Mouse (Mus musculus) CH12.LX (cell line): ENCODE measurements around the gene Retreg3. TPM values are rescaled to one million over a fixed set of nuclear protein-coding genes. Genes with fewer than 3 reads are reported as not detected.

Source experiments
- DNase-seq: peaks from one replicate; pipeline ENCODE4 v3.0.0-alpha.2; 2013; ENCODE audit errors: extremely low read depth
- H3K27ac ChIP-seq: 2 replicates; pipeline ENCODE4 v1.5.1; 2012; ENCODE audit warnings: low read depth, mild to moderate bottlenecking, control low read depth, moderate library complexity; ENCODE audit not compliant: insufficient read depth
- H3K27me3 ChIP-seq: replicated peaks from 2 replicates; pipeline ENCODE3; 2012; ENCODE audit warnings: inconsistent platforms
- H3K36me3 ChIP-seq, 2 experiments: replicated peaks in 1 of 2; 2 replicates each; pipeline versions ENCODE3 to v1.6.1; 2012; ENCODE audit warnings: inconsistent platforms in 1 of 2, low read length in 1 of 2, mild to moderate bottlenecking in 1 of 2, mixed read lengths in 1 of 2, moderate library complexity in 1 of 2; ENCODE audit not compliant: control insufficient read depth in 1 of 2, insufficient read depth in 1 of 2
- H3K4me1 ChIP-seq, 2 experiments: 2 replicates each; pipeline ENCODE4 v1.6.1; 2012; ENCODE audit warnings: inconsistent platforms in 1 of 2, moderate library complexity in 1 of 2; ENCODE audit not compliant: insufficient read depth in 2 of 2, control insufficient read depth in 1 of 2
- H3K4me2 ChIP-seq: 2 replicates; pipeline ENCODE4 v1.6.1; 2012; ENCODE audit warnings: low read depth, mild to moderate bottlenecking, control low read depth; ENCODE audit not compliant: poor library complexity, insufficient read depth, severe bottlenecking
- H3K4me3 ChIP-seq, 3 experiments: fragments of 150-350 bp in 1 of 3; sonication (generic) in 1 of 3; replicated peaks in 1 of 3; 2 replicates each; pipeline versions ENCODE3 to v1.5.1; 2011 to 2012; ENCODE audit warnings: low read depth in 2 of 3, low read length in 2 of 3, mild to moderate bottlenecking in 2 of 3, moderate library complexity in 2 of 3, control low read depth in 1 of 3, improper control_type of control experiment in 1 of 3, inconsistent platforms in 1 of 3, mixed read lengths in 1 of 3; ENCODE audit not compliant: poor library complexity in 1 of 3
- H3K79me2 ChIP-seq: replicated peaks from 2 replicates; pipeline ENCODE4 v1.6.1; 2012; ENCODE audit warnings: mild to moderate bottlenecking, moderate library complexity; ENCODE audit not compliant: control insufficient read depth, poor library complexity, insufficient read depth, severe bottlenecking; ENCODE audit errors: extremely low read depth
- H3K9ac ChIP-seq: 2 replicates; pipeline ENCODE4 v1.6.1; 2012; ENCODE audit warnings: low read depth, mild to moderate bottlenecking, control low read depth, moderate library complexity; ENCODE audit not compliant: insufficient read depth
- H3K9me3 ChIP-seq: replicated peaks from 2 replicates; pipeline ENCODE3; 2012; ENCODE audit warnings: low read length, inconsistent platforms, mixed read lengths
- BHLHE40 ChIP-seq: IDR thresholded peaks from 2 replicates; pipeline ENCODE4 v1.6.1; 2011; ENCODE audit warnings: mild to moderate bottlenecking, low read depth, low read length, improper control_type of control experiment
- CHD1 ChIP-seq: IDR thresholded peaks from 2 replicates; pipeline ENCODE4 v1.6.1; 2012; ENCODE audit warnings: low read depth, low read length, improper control_type of control experiment, inconsistent platforms
- CHD2 ChIP-seq: IDR thresholded peaks from 2 replicates; pipeline ENCODE4 v1.6.1; 2011; ENCODE audit warnings: low read length, improper control_type of control experiment
- CTCF ChIP-seq, 2 experiments: IDR thresholded peaks in 1 of 2; conservative IDR thresholded peaks in 1 of 2; 2 replicates each; pipeline ENCODE4 v1.5.1; 2011 to 2012; ENCODE audit warnings: low read depth in 2 of 2, low read length in 2 of 2, improper control_type of control experiment in 1 of 2, inconsistent platforms in 1 of 2, mild to moderate bottlenecking in 1 of 2, moderate library complexity in 1 of 2
- E2F4 ChIP-seq: IDR thresholded peaks from 2 replicates; pipeline ENCODE4 v1.6.1; 2011; ENCODE audit warnings: low read depth, low read length, improper control_type of control experiment; ENCODE audit not compliant: insufficient replicate concordance
- ELF1 ChIP-seq: IDR thresholded peaks from 2 replicates; pipeline ENCODE4 v1.6.1; 2014; ENCODE audit warnings: low read depth, mild to moderate bottlenecking, inconsistent platforms, low read length, improper control_type of control experiment
- EP300 ChIP-seq: IDR thresholded peaks from 2 replicates; pipeline ENCODE4 v1.6.1; 2011; ENCODE audit warnings: low read length, improper control_type of control experiment
- ETS1 ChIP-seq: conservative IDR thresholded peaks from 2 replicates; pipeline ENCODE4 v1.6.1; 2012; ENCODE audit warnings: low read depth, mild to moderate bottlenecking, inconsistent platforms, low read length, improper control_type of control experiment, moderate library complexity
- GABPA ChIP-seq: IDR thresholded peaks from 2 replicates; pipeline ENCODE4 v1.6.1; 2012; ENCODE audit warnings: low read depth, low read length, improper control_type of control experiment, inconsistent platforms; ENCODE audit not compliant: insufficient replicate concordance
- HCFC1 ChIP-seq: IDR thresholded peaks from 2 replicates; pipeline ENCODE4 v1.6.1; 2012; ENCODE audit warnings: low read depth, mild to moderate bottlenecking, inconsistent platforms, low read length, improper control_type of control experiment
- IRF4 ChIP-seq: IDR thresholded peaks from 2 replicates; pipeline ENCODE4 v1.6.1; 2014; ENCODE audit warnings: low read depth, mild to moderate bottlenecking, inconsistent platforms, low read length, improper control_type of control experiment
- JUN ChIP-seq: IDR thresholded peaks from 2 replicates; pipeline ENCODE4 v1.6.1; 2011; ENCODE audit warnings: low read depth, mild to moderate bottlenecking, low read length, improper control_type of control experiment, moderate library complexity; ENCODE audit not compliant: insufficient read depth
- JUND ChIP-seq: conservative IDR thresholded peaks from 2 replicates; pipeline ENCODE4 v1.6.1; 2011; ENCODE audit warnings: low read depth, low read length, improper control_type of control experiment
- MAFK ChIP-seq: IDR thresholded peaks from 2 replicates; pipeline ENCODE4 v1.6.1; 2011; ENCODE audit warnings: low read length, improper control_type of control experiment; ENCODE audit not compliant: insufficient replicate concordance
- MAX ChIP-seq: IDR thresholded peaks from 2 replicates; pipeline ENCODE4 v1.6.1; 2011; ENCODE audit warnings: low read length, improper control_type of control experiment
- MAZ ChIP-seq: IDR thresholded peaks from 2 replicates; pipeline ENCODE4 v1.6.1; 2012; ENCODE audit warnings: low read depth, mild to moderate bottlenecking, inconsistent platforms, low read length, improper control_type of control experiment, moderate library complexity
- MXI1 ChIP-seq: IDR thresholded peaks from 2 replicates; pipeline ENCODE4 v1.6.1; 2011; ENCODE audit warnings: mild to moderate bottlenecking, low read depth, low read length, improper control_type of control experiment
- MYC ChIP-seq: IDR thresholded peaks from 2 replicates; pipeline ENCODE4 v1.6.1; 2011; ENCODE audit warnings: low read depth, mild to moderate bottlenecking, improper control_type of control experiment, low read length
- NELFE ChIP-seq: IDR thresholded peaks from 2 replicates; pipeline ENCODE4 v1.6.1; 2011; ENCODE audit warnings: low read depth, low read length, improper control_type of control experiment
- NRF1 ChIP-seq: IDR thresholded peaks from 2 replicates; pipeline ENCODE4 v1.6.1; 2014; ENCODE audit warnings: low read depth, mild to moderate bottlenecking, inconsistent platforms, low read length, improper control_type of control experiment, moderate library complexity
- PAX5 ChIP-seq: IDR thresholded peaks from 2 replicates; pipeline ENCODE4 v1.6.1; 2012; ENCODE audit warnings: low read length, inconsistent platforms, mixed read lengths
- POLR2A ChIP-seq: IDR thresholded peaks from 2 replicates; pipeline ENCODE4 v1.6.1; 2011; ENCODE audit warnings: low read depth, mild to moderate bottlenecking, improper control_type of control experiment, low read length
- POLR2AphosphoS2 ChIP-seq: IDR thresholded peaks from 2 replicates; pipeline ENCODE4 v1.6.1; 2011; ENCODE audit warnings: low read depth, low read length, improper control_type of control experiment
- RCOR1 ChIP-seq: conservative IDR thresholded peaks from 2 replicates; pipeline ENCODE4 v1.6.1; 2012; ENCODE audit warnings: low read depth, mild to moderate bottlenecking, inconsistent platforms, low read length, improper control_type of control experiment
- SIN3A ChIP-seq: IDR thresholded peaks from 2 replicates; pipeline ENCODE4 v1.6.1; 2012; ENCODE audit warnings: low read length, improper control_type of control experiment, inconsistent platforms
- SMC3 ChIP-seq: IDR thresholded peaks from 2 replicates; pipeline ENCODE4 v1.6.1; 2011; ENCODE audit warnings: low read depth, low read length, improper control_type of control experiment
- TBP ChIP-seq: conservative IDR thresholded peaks from 2 replicates; pipeline ENCODE4 v1.6.1; 2011; ENCODE audit warnings: low read depth, low read length, improper control_type of control experiment
- USF2 ChIP-seq: conservative IDR thresholded peaks from 2 replicates; pipeline ENCODE4 v1.6.1; 2011; ENCODE audit warnings: low read depth, low read length, improper control_type of control experiment
- ZC3H11A ChIP-seq: IDR thresholded peaks from 2 replicates; pipeline ENCODE4 v1.6.1; 2012; ENCODE audit warnings: low read depth, mild to moderate bottlenecking, inconsistent platforms, low read length, improper control_type of control experiment
- ZKSCAN1 ChIP-seq: IDR thresholded peaks from 2 replicates; pipeline ENCODE4 v1.6.1; 2012; ENCODE audit warnings: low read depth, inconsistent platforms, low read length, improper control_type of control experiment, borderline replicate concordance
- ZMIZ1 ChIP-seq: IDR thresholded peaks from 2 replicates; pipeline ENCODE4 v1.6.1; 2012; ENCODE audit warnings: low read depth, mild to moderate bottlenecking, inconsistent platforms, low read length, improper control_type of control experiment
- ZNF384 ChIP-seq: IDR thresholded peaks from 2 replicates; pipeline ENCODE4 v1.6.1; 2012; ENCODE audit warnings: low read depth, low read length, improper control_type of control experiment, inconsistent platforms
- dilution Hi-C: fragments of 300-500 bp; cut with MboI; formaldehyde crosslinking; loops from 2 replicates; pipeline ENCODE4 v1.14.3; 2020; ENCODE audit warnings: low sequenced_read_pairs; ENCODE audit not compliant: extremely low pct_unique_long_range_greater_than_20kb, extremely low pct_ligation_motif_present
- in situ Hi-C: fragments of 300-500 bp; cut with MboI; formaldehyde crosslinking; loops from 3 replicates; pipeline ENCODE4 v1.14.3; 2019; ENCODE audit warnings: low sequenced_read_pairs, low pct_ligation_motif_present, low pct_unique_long_range_greater_than_20kb, mixed read lengths
- polyA plus RNA-seq: library from polyadenylated mRNA; unstranded; fragments of >175 nt; gene quantifications from 2 replicates; pipeline ENCODE4 v1.2.1, GENCODE M21; 2012; ENCODE audit warnings: low read depth; ENCODE audit not compliant: insufficient read length
- total RNA-seq, 2 experiments: library from RNA; depleted of rRNA; stranded (reverse); fragments of 300-350 nt in 1 of 2; fragments of >200 nt in 1 of 2; gene quantifications; 2 replicates each; pipeline ENCODE4 v1.2.3; 2012 to 2014

The Retreg3 gene
- total and polyA plus RNA-seq, 3 experiments, result 48.2 to 55.9 (median 54.3) TPM

GRCm38 (mm10) chr11:101058726-101059125, 61.0 kb downstream of the Retreg3 start:
- DNase-seq, result no peak
- Histone ChIP-seq H3K4me1 (peaks cover 13 to 32% of the 10 kb centered on the region in 2 experiments), H3K79me2 (no peaks in the 10 kb centered on the region), H3K27ac (no peak overlapping the region), H3K9ac (no peak overlapping the region), H3K4me3 (no peak overlapping the region), H3K4me2 (no peak overlapping the region), H3K36me3 (peaks cover 79 to 97% of the 10 kb centered on the region in 2 experiments), H3K27me3 (no peaks in the 10 kb centered on the region), H3K9me3 (peaks cover 2% of the 10 kb centered on the region)
- dilution Hi-C loops (no loop called here), in situ Hi-C loops (loop anchor here (5.0 kb wide), 2 partner anchors 76 to 176 kb away; no protein-coding TSS in a partner anchor)
- no peak for TF ChIP-seq TBP
- TF ChIP-seq POLR2AphosphoS2, result no peak
- no peak for TF ChIP-seq MAZ
- no peak for TF ChIP-seq PAX5
- TF ChIP-seq GABPA, result no peak
- TF ChIP-seq BHLHE40, result no peak
- TF ChIP-seq SIN3A, result no peak
- no peak for TF ChIP-seq SMC3
- no peak for TF ChIP-seq ELF1
- no peak for TF ChIP-seq JUN
- no peak for TF ChIP-seq ZMIZ1
- no peak for TF ChIP-seq IRF4
- no peak for TF ChIP-seq RCOR1
- TF ChIP-seq POLR2A, result no peak
- TF ChIP-seq USF2, result no peak
- no peak for TF ChIP-seq MAX

DNA sequence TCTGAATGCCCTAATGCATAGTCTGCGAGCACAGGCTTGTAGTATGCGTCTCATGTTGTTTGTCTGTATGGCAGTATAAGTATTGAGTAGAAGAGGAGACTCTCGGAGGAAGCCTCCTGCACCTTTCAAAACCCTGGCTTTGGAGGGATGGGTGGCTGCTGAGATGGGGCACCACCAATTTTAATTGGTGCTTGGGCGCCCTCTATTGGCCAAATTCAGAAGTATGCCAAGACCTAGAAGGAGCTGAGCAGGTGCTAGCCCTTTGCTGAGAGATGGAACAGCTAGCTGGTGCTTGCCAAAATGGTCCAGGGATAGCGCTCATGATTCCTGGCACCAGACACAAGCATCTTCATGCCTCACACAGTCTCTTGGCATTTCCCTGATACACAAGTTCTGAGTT, 61.8 kb downstream of the Retreg3 start:
- Histone ChIP-seq H3K4me2 (no peak overlapping the region), H3K36me3 (peaks cover 79 to 97% of the 10 kb centered on the region in 2 experiments), H3K4me3 (no peak overlapping the region), H3K27ac (no peak overlapping the region), H3K27me3 (no peaks in the 10 kb centered on the region), H3K4me1 (peaks cover 13 to 26% of the 10 kb centered on the region in 2 experiments), H3K9me3 (peaks cover 10% of the 10 kb centered on the region), H3K9ac (no peak overlapping the region), H3K79me2 (no peaks in the 10 kb centered on the region)
- dilution Hi-C loops, result no loop called here
- in situ Hi-C loops, result loop anchor here (5.0 kb wide), 2 partner anchors 76 to 176 kb away; no protein-coding TSS in a partner anchor
- DNase-seq, result peak; percentile 87
- TF ChIP-seq IRF4 (0 out of 2 replicates have a peak, but pooled peaks have one; percentile 11), CHD2 (no peak), ZC3H11A (peak; percentile 66), MYC (no peak), ETS1 (no peak), POLR2AphosphoS2 (no peak), HCFC1 (no peak), EP300 (no peak), ELF1 (no peak), RCOR1 (no peak), MAFK (no peak), BHLHE40 (no peak), ZNF384 (no peak), PAX5 (no peak), NELFE (no peak; the same call in 1 of the 2 replicates), ZKSCAN1 (no peak), TBP (no peak), MAX (no peak), E2F4 (no peak), CTCF (conservative IDR thresholded peaks at IDR 0.05 in 1 of 2, IDR thresholded peaks at IDR 0.05 in 1 of 2; ENCODE audit: low read depth in 2 of 2, low read length in 2 of 2) (peak; percentile 59 to 94), JUND (no peak), NRF1 (0 out of 2 replicates have a peak, but pooled peaks have one; percentile 16), SIN3A (no peak), MXI1 (no peak), USF2 (no peak), CHD1 (no peak)
